In genomic region chr5:118513629-118514526, GRCm38 (mm10) we compare ENCODE assay signal across 8 mouse cellular contexts. TPM values are rescaled to one million over a fixed set of nuclear protein-coding genes. Genes with fewer than 3 reads are reported as not detected.
DNase-seq lines count a peak whose midpoint lies in the region; ATAC-seq and TF ChIP-seq lines count a peak whose summit lies in the region.

No protein-coding gene starts in this region.

- H3K9me3 ChIP-seq in E14TG2a.4 (ENCODE audit: low read length) = no peaks in the 10 kb centered on the region
- H3K9me3 ChIP-seq in forebrain, postnatal 0 days (ENCODE audit: low read length) = no peaks in the 10 kb centered on the region
- H3K9me3 ChIP-seq in liver, embryonic 15.5 days (replicated peaks) = no peaks in the 10 kb centered on the region
- no peaks in the 10 kb centered on the region for H3K9me3 ChIP-seq in neural tube, embryonic 12.5 days

- no peak for TF ChIP-seq CTCF in E14TG2a.4 (conservative IDR thresholded peaks at IDR 0.05; ENCODE audit: low read length)
- no peak for TF ChIP-seq CTCF in forebrain, postnatal 0 days (IDR thresholded peaks at IDR 0.05; ENCODE audit: low read depth)

- peak; percentile 71 for ATAC-seq in forebrain, postnatal 0 days
- no peak for ATAC-seq in liver, embryonic 15.5 days (ENCODE audit: insufficient read depth)
- ATAC-seq in neural tube, embryonic 12.5 days (ENCODE audit: low FRiP score, low read depth) = no peak

- DNase-seq in forebrain, postnatal 0 days = peak; percentile 77
- peak; percentile 83 for DNase-seq in heart, postnatal 25 days (ENCODE audit: low spot score)
- DNase-seq in layer of hippocampus, adult 11-12 months (ENCODE audit: low spot score) = peak; percentile 63
- peak; percentile 35 for DNase-seq in thymus, postnatal 4 days

- peak overlapping the region; percentile 75 for H3K4me3 ChIP-seq in E14TG2a.4 (replicated peaks; ENCODE audit: low read length)
- peak overlapping the region; percentile 50 for H3K4me3 ChIP-seq in brown adipose tissue, adult 24 weeks (ENCODE audit: insufficient read depth, low read depth, low read length)
- peak overlapping the region; percentile 27 for H3K4me3 ChIP-seq in forebrain, postnatal 0 days (ENCODE audit: low read depth, low read length)
- H3K4me3 ChIP-seq in liver, embryonic 15.5 days (replicated peaks) = peak overlapping the region; percentile 54
- peak overlapping the region; percentile 9 for H3K4me3 ChIP-seq in neural tube, embryonic 12.5 days

- H3K27ac ChIP-seq in brown adipose tissue, adult 24 weeks (replicated peaks; ENCODE audit: low read depth, low read length) = peak overlapping the region; percentile 83
- peak overlapping the region; percentile 54 for H3K27ac ChIP-seq in forebrain, postnatal 0 days (ENCODE audit: low read depth, low read length)
- no peak overlapping the region; the same call in 1 of the 2 replicates for H3K27ac ChIP-seq in liver, embryonic 15.5 days (replicated peaks)
- no peak overlapping the region for H3K27ac ChIP-seq in neural tube, embryonic 12.5 days

- H3K4me1 ChIP-seq in E14TG2a.4 (replicated peaks; ENCODE audit: low read depth, low read length) = peaks cover 97% of the 10 kb centered on the region
- peaks cover 4% of the 10 kb centered on the region for H3K4me1 ChIP-seq in brown adipose tissue, adult 24 weeks (ENCODE audit: control insufficient read depth, insufficient read depth, insufficient read length, low read length)
- peaks cover 20% of the 10 kb centered on the region for H3K4me1 ChIP-seq in forebrain, postnatal 0 days (ENCODE audit: insufficient read depth)
- H3K4me1 ChIP-seq in liver, embryonic 15.5 days (replicated peaks) = peaks cover 43% of the 10 kb centered on the region
- H3K4me1 ChIP-seq in neural tube, embryonic 12.5 days = peaks cover 38% of the 10 kb centered on the region

- intact Hi-C loops in heart, postnatal 25 days (cut with DNase I) = loop anchor here (2.0 kb wide), 1 partner anchor 45 kb away; no protein-coding TSS in a partner anchor

- WGBS in forebrain, postnatal 0 days = 2% methylated on average over 43 of the region's 43 CpGs
- WGBS in liver, embryonic 15.5 days (ENCODE audit: insufficient replicate concordance) = 2% methylated on average over 43 of the region's 43 CpGs
- 5% methylated on average over 43 of the region's 43 CpGs for WGBS in neural tube, embryonic 12.5 days

- H3K36me3 ChIP-seq in E14TG2a.4 (ENCODE audit: insufficient read depth, low read length) = no peaks in the 10 kb centered on the region
- H3K36me3 ChIP-seq in forebrain, postnatal 0 days (ENCODE audit: insufficient read depth) = no peaks in the 10 kb centered on the region
- no peaks in the 10 kb centered on the region for H3K36me3 ChIP-seq in liver, embryonic 15.5 days (replicated peaks)
- H3K36me3 ChIP-seq in neural tube, embryonic 12.5 days = no peaks in the 10 kb centered on the region

- H3K9ac ChIP-seq in forebrain, postnatal 0 days = no peak overlapping the region
- peak overlapping the region; percentile 54 for H3K9ac ChIP-seq in liver, embryonic 15.5 days
- H3K9ac ChIP-seq in neural tube, embryonic 12.5 days = no peak overlapping the region

- H3K4me2 ChIP-seq in forebrain, postnatal 0 days (ENCODE audit: low read depth) = peak overlapping the region; percentile 50
- H3K4me2 ChIP-seq in liver, embryonic 15.5 days = peak overlapping the region; percentile 77
- peak overlapping the region; percentile 55 for H3K4me2 ChIP-seq in neural tube, embryonic 12.5 days (replicated peaks)

- H3K27me3 ChIP-seq in E14TG2a.4 (ENCODE audit: insufficient read depth, low read length) = no peaks in the 10 kb centered on the region
- H3K27me3 ChIP-seq in forebrain, postnatal 0 days (ENCODE audit: insufficient read depth, low read length) = no peaks in the 10 kb centered on the region
- peaks cover 86% of the 10 kb centered on the region for H3K27me3 ChIP-seq in liver, embryonic 15.5 days
- H3K27me3 ChIP-seq in neural tube, embryonic 12.5 days (replicated peaks) = 0 out of 2 replicates have a peak, but pooled peaks cover 10% of the 10 kb centered on the region

RNA-seq across cellular contexts. Expression of gene Med13l, which starts 46.6 kb away (rescaled TPM):
- polyA plus RNA-seq in brown adipose tissue, adult 24 weeks (2012; ENCODE audit: insufficient read depth, insufficient read length, missing spikeins) = 11.4 and 13.3 TPM in 2 replicates
- 27.9 and 31.0 TPM in 2 replicates for total RNA-seq in forebrain, postnatal 0 days (2014; rRNA removed)
- 9.1 and 12.5 TPM in 2 replicates for polyA plus RNA-seq in forebrain, postnatal 0 days (2015; fragmentation: Nextera tagmentation; extraction: Ambion mirVana)
- 10 to 100 TPM; 29.9 to 30.8 TPM for total RNA-seq in heart, postnatal 25 days (2021)
- 11.0 and 13.3 TPM in 2 replicates for polyA plus RNA-seq in liver, embryonic 15.5 days (2015; fragmentation: Nextera tagmentation; extraction: Ambion mirVana)
- 14.8 and 15.6 TPM in 2 replicates for polyA plus RNA-seq in neural tube, embryonic 12.5 days (2016; fragmentation: Nextera tagmentation; extraction: Ambion mirVana)

Comparison
In these comparisons a context has a peak if more than half of its experiments do, and no peak if none do; other contexts are left out.
1. H3K4me3 ChIP-seq: peak in every context shown above with its lines; median percentile 75 in E14TG2a.4; 54 in liver, embryonic 15.5 days; 50 in brown adipose tissue, adult 24 weeks; 27 in forebrain, postnatal 0 days; 9 in neural tube, embryonic 12.5 days.
2. H3K27ac ChIP-seq: peak in brown adipose tissue, adult 24 weeks (single experiment) and forebrain, postnatal 0 days (single experiment); none in liver, embryonic 15.5 days (single experiment) and neural tube, embryonic 12.5 days (single experiment).
3. Peak in every context shown above with its lines, with median percentiles within 50 percentile points of each other: DNase-seq and H3K4me2 ChIP-seq.